Mouse (Mus musculus) embryonic fibroblast, embryonic 13.5 days (primary cell): ENCODE measurements around the gene Ttll6. TPM values are rescaled to one million over a fixed set of nuclear protein-coding genes. Genes with fewer than 3 reads are reported as not detected.
"Not testable (repeated sequence)": the region's sequence is repeated elsewhere in the genome, so short reads cannot be mapped to it uniquely, and the experiment has no call there.

Source experiments
- H3K27ac ChIP-seq: 2 replicates; pipeline ENCODE4 v1.5.1; 2012; ENCODE audit warnings: low read length, control low read depth, inconsistent platforms; ENCODE audit not compliant: insufficient read depth
- H3K4me1 ChIP-seq: 2 replicates; pipeline ENCODE4 v1.6.1; 2011; ENCODE audit warnings: low read length; ENCODE audit not compliant: control insufficient read depth, insufficient read depth
- H3K4me3 ChIP-seq: 2 replicates; pipeline ENCODE4 v1.5.1; 2011; ENCODE audit warnings: mild to moderate bottlenecking, control low read depth, low read length; ENCODE audit not compliant: insufficient read depth
- CTCF ChIP-seq: IDR thresholded peaks from 2 replicates; pipeline ENCODE4 v1.5.1; 2011; ENCODE audit warnings: mild to moderate bottlenecking, control low read depth, low read length, moderate library complexity, borderline replicate concordance; ENCODE audit not compliant: insufficient read depth
- POLR2A ChIP-seq: IDR thresholded peaks from 2 replicates; pipeline ENCODE4 v1.6.1; 2011; ENCODE audit warnings: low read depth, mild to moderate bottlenecking, control low read depth, low read length, moderate library complexity
- polyA plus RNA-seq: library from polyadenylated mRNA; stranded (reverse); fragments of >200 nt; gene quantifications from 2 replicates; pipeline ENCODE4 v1.2.4, GENCODE M21; 2011; ENCODE audit warnings: low read depth; ENCODE audit not compliant: missing spikeins, insufficient read length

The Ttll6 gene
- polyA plus RNA-seq, 1 experiment: not detected

- no peak overlapping the region for H3K27ac ChIP-seq
- H3K4me3 ChIP-seq: no peak overlapping the region
- H3K4me1 ChIP-seq: peaks cover 10% of the 10 kb centered on the region
- TF ChIP-seq CTCF (no peak), POLR2A (no peak)
These were observed 17.5 kb upstream of the Ttll6 start for GRCm38 (mm10) chr11:96116116-96116515.

- H3K4me1 ChIP-seq: peaks cover 10% of the 10 kb centered on the region
- H3K4me3 ChIP-seq, H3K27ac ChIP-seq: not testable (repeated sequence)
These were observed 16.7 kb upstream of the Ttll6 start for GRCm38 (mm10) chr11:96116925-96117324.

DNA sequence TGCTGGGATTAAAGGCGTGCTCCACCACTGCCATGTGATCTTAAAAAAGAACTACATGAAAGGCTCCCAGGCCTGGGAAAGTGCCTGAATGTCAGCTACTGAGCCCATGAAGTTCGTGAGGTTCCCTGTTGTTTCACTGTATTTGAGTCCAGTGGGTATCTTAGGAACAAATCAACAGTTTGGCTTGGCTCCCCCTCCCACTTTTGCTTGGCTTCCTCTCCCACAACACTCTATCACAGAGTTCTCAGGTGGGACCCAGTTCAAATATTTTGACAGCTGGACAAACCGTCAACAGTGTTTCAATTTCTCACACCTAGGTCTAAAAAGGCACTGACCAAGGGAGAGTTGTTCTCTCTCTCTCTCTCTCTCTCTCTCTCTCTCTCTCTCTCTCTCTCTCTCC lies 14.2 kb upstream of the Ttll6 start:
- Histone ChIP-seq H3K4me3 (no peak overlapping the region), H3K4me1 (peaks cover 6% of the 10 kb centered on the region), H3K27ac (no peak overlapping the region)
- TF ChIP-seq CTCF (no peak), POLR2A (no peak)

GRCm38 (mm10) chr11:96122806-96123205 lies 10.8 kb upstream of the Ttll6 start:
- H3K4me1 ChIP-seq, H3K27ac ChIP-seq: not testable (repeated sequence)

GRCm38 (mm10) chr11:96124052-96124914 lies 9.3 kb upstream of the Ttll6 start:
- H3K27ac ChIP-seq: no peak overlapping the region
- H3K4me3 ChIP-seq: peak overlapping the region; percentile 37
- no peak for TF ChIP-seq CTCF
- TF ChIP-seq POLR2A: no peak
- peaks cover 4% of the 10 kb centered on the region; the same call in 1 of the 2 replicates for H3K4me1 ChIP-seq

More at GRCm38 (mm10) chr11:96122806-96123205, 10.8 kb upstream of the Ttll6 start:
- H3K4me3 ChIP-seq: not testable (repeated sequence)

- TF ChIP-seq POLR2A: no peak
- TF ChIP-seq CTCF: no peak
- no peak overlapping the region for H3K4me3 ChIP-seq
- H3K4me1 ChIP-seq: no peaks in the 10 kb centered on the region
- H3K27ac ChIP-seq: no peak overlapping the region
These were observed 3.0 kb upstream of the Ttll6 start for GRCm38 (mm10) chr11:96130606-96131005.

GRCm38 (mm10) chr11:96135847-96136246 lies 2.3 kb downstream of the Ttll6 start:
- Histone ChIP-seq H3K4me1 (no peaks in the 10 kb centered on the region), H3K27ac (no peak overlapping the region), H3K4me3 (no peak overlapping the region)
- TF ChIP-seq CTCF: no peak
- TF ChIP-seq POLR2A: no peak

DNA sequence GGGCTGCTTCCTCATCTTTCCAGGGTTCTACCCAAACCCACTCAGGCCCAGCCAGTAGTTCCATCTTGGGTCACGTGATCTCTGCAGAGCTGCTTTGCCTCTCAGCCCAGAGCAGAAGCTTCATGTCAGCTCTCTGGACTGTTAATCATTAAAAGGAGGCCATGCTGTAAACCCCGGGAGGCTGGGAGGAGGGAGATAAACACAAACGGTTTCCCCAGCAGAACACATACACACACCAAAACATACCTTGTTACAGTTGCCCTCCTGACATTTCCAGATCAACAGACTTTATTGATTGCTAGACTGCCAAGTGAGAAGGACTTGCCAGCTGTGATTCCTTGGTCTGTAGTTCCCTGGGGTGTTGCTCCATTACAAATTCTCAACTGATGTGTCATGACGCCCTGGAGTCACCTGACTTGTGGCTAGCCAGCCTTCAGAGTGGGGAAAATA lies 7.2 kb downstream of the Ttll6 start:
- TF ChIP-seq CTCF (no peak), POLR2A (no peak)
- Histone ChIP-seq H3K4me3 (no peak overlapping the region), H3K27ac (no peak overlapping the region), H3K4me1 (peaks cover 4% of the 10 kb centered on the region)

DNA sequence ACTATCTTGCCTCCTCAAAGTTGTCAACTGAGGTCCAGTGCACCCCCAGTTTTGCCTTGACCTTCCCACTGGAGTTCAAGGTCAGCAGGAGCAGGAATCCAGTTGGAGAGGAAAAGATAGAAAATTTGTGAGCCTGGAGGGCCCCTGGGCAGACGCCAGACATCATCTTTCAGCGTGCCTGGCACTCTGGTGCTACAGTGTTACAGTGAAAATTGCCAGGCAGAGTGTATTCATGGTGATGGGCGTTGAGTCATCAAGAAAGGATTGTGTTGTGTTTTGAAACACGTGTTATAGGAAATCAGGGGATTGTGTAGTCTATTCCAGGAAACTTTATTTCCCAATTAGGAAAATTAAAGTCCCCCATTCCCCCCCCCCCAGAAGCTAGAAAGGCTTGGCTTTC lies 10.2 kb downstream of the Ttll6 start:
- Histone ChIP-seq H3K4me1 (peaks cover 4% of the 10 kb centered on the region), H3K4me3 (no peak overlapping the region), H3K27ac (no peak overlapping the region)
- TF ChIP-seq CTCF (no peak), POLR2A (no peak)

DNA sequence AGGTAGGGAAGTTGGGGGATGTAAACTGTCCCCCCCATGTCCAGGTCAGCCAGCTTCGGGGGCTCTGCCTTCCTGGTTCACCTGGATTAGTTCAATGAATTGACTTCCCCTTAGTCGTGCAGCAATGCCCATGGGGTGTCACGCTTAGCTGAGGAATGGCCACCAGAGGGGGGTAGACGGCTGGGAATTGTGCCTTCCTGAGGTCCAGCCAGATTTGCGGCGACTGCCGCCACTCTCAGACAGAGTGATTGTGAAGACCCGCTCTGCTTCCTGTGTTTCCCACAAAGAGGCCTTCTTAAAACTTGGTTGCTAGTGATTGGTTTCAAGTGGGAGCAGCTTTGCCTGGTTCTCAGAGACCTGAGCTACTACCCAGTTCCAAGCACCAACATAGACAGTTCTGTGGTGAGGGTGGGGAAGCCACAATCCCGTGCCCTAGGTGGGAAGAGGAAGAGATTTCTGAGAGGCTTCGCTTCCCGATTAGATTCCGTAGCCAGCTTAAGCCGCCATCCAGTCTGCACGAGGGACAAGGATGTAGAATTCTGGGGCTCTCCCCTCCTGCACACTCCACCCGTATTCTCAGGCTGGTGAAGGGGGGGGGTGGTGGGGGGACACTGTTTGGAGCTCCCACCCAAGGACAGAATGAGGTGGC lies 12.2 kb downstream of the Ttll6 start:
- Histone ChIP-seq H3K27ac (no peak overlapping the region), H3K4me1 (peaks cover 4% of the 10 kb centered on the region), H3K4me3 (no peak overlapping the region)
- TF ChIP-seq POLR2A (no peak), CTCF (peak; percentile 76)
